Mouse (Mus musculus): ENCODE data around the gene A230050P20Rik. TPM values are rescaled to one million over a fixed set of nuclear protein-coding genes. Genes with fewer than 3 reads are reported as not detected.

The A230050P20Rik gene
- polyA plus RNA-seq, 1 experiment from 2014 or later, result 18.8 TPM

DNA sequence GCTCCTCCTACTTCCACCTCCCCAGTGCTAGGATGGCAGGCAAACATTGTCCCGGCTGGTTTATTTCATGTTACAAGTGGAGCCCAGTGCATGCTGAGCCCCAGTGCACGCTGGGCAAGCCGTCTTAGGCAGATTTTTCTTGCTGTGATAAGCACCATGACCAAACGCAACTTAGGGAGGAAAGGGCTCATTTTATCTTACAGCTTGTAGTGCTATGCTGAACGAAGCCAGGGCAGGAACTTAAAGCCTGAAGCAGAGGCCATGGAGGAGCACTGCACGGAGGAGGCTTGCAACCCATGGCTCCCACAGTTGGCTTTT is 33.7 kb downstream of the A230050P20Rik start:
- Histone ChIP-seq H3K9me3 (ENCODE audit: control insufficient read depth, low read length) (no peaks in the 10 kb centered on the region), H3K36me3 (ENCODE audit: control insufficient read depth, insufficient read depth, low read length) (peaks cover 16% of the 10 kb centered on the region), H3K4me2 (ENCODE audit: low read depth, low read length) (no peak overlapping the region), H3K27me3 (ENCODE audit: control insufficient read depth, insufficient read depth, low read depth, low read length) (no peaks in the 10 kb centered on the region), H3K4me3 (ENCODE audit: low read length) (no peak overlapping the region), H3K4me1 (replicated peaks; ENCODE audit: control insufficient read depth, insufficient read depth, low read length) (peaks cover 11% of the 10 kb centered on the region), H3K9ac (ENCODE audit: low read length) (peak overlapping the region; percentile 40; the same call in 1 of the 2 replicates), H3K27ac (ENCODE audit: low read length) (no peak overlapping the region; the same call in 1 of the 2 replicates)
- ATAC-seq (ENCODE audit: low read depth), result peak; percentile 34; the same call in 1 of the 2 replicates
- 11% methylated on average over 6 of the region's 6 CpGs for WGBS

DNA sequence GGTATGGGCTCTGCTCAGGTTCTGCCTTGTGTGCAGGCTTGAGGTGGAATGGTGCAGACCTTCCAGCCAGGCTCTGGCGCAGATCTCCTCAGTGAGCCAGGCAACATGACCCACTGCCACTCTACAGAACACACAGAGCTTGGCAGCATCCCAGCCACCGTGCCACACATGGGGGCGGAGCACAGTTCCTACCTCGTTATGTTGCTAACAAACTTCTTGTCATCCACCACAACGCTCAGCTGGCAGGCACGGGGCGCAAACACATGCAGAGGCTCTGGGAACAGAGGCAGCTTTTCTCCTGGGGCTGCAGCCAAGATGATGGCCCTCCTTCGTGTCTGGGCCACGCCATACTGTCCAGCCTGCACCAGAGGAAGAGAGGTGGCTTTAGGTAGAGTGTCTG is 41.5 kb downstream of the A230050P20Rik start:
- H3K27me3 ChIP-seq (ENCODE audit: control insufficient read depth, insufficient read depth, low read depth, low read length), result no peaks in the 10 kb centered on the region
- WGBS, result 87% methylated on average over 9 of the region's 9 CpGs
- peaks cover 82% of the 10 kb centered on the region for H3K36me3 ChIP-seq (ENCODE audit: control insufficient read depth, insufficient read depth, low read length)
- H3K4me3 ChIP-seq (ENCODE audit: low read length), result no peak overlapping the region
- no peaks in the 10 kb centered on the region for H3K9me3 ChIP-seq (ENCODE audit: control insufficient read depth, low read length)
- H3K4me2 ChIP-seq (ENCODE audit: low read depth, low read length), result no peak overlapping the region
- no peak for ATAC-seq (ENCODE audit: low read depth)
- H3K4me1 ChIP-seq (replicated peaks; ENCODE audit: control insufficient read depth, insufficient read depth, low read length), result no peaks in the 10 kb centered on the region
- H3K9ac ChIP-seq (ENCODE audit: low read length), result no peak overlapping the region
- H3K27ac ChIP-seq (ENCODE audit: low read length), result no peak overlapping the region

GRCm38 (mm10) chr9:20916160-20916559 is 47.7 kb downstream of the A230050P20Rik start:
- no peak for ATAC-seq (ENCODE audit: low read depth)
- no peaks in the 10 kb centered on the region for H3K27me3 ChIP-seq (ENCODE audit: control insufficient read depth, insufficient read depth, low read depth, low read length)
- H3K27ac ChIP-seq (ENCODE audit: low read length), result no peak overlapping the region
- H3K9ac ChIP-seq (ENCODE audit: low read length), result no peak overlapping the region
- WGBS, result 73% methylated on average over 4 of the region's 4 CpGs
- H3K4me2 ChIP-seq (ENCODE audit: low read depth, low read length), result no peak overlapping the region
- H3K4me3 ChIP-seq (ENCODE audit: low read length), result no peak overlapping the region
- peaks cover 88% of the 10 kb centered on the region for H3K36me3 ChIP-seq (ENCODE audit: control insufficient read depth, insufficient read depth, low read length)
- no peaks in the 10 kb centered on the region for H3K4me1 ChIP-seq (replicated peaks; ENCODE audit: control insufficient read depth, insufficient read depth, low read length)
- H3K9me3 ChIP-seq (ENCODE audit: control insufficient read depth, low read length), result no peaks in the 10 kb centered on the region

- Histone ChIP-seq H3K36me3 (ENCODE audit: control insufficient read depth, insufficient read depth, low read length) (peaks cover 81% of the 10 kb centered on the region), H3K4me3 (ENCODE audit: low read length) (no peak overlapping the region), H3K4me1 (replicated peaks; ENCODE audit: control insufficient read depth, insufficient read depth, low read length) (no peaks in the 10 kb centered on the region), H3K9me3 (ENCODE audit: control insufficient read depth, low read length) (no peaks in the 10 kb centered on the region), H3K27ac (ENCODE audit: low read length) (no peak overlapping the region), H3K9ac (ENCODE audit: low read length) (no peak overlapping the region), H3K4me2 (ENCODE audit: low read depth, low read length) (no peak overlapping the region), H3K27me3 (ENCODE audit: control insufficient read depth, insufficient read depth, low read depth, low read length) (no peaks in the 10 kb centered on the region)
- WGBS, result 92% methylated on average over 3 of the region's 3 CpGs
- ATAC-seq (ENCODE audit: low read depth), result no peak
Measured at GRCm38 (mm10) chr9:20923258-20923657, 54.8 kb downstream of the A230050P20Rik start.

Small RNA genes within 50 kb of the gene (microRNA-seq; reads per million reads assigned to microRNA genes)
- gene Mir7081, result not detected

Other genes with a start within 250 kb of the A230050P20Rik start
- 422 and 439 TPM in 2 replicates for gene Ubl5, start 225.8 kb upstream of the A230050P20Rik start, polyA plus RNA-seq (2015; fragmentation: Nextera tagmentation; extraction: Ambion mirVana)
- gene Fbxl12, start 223.9 kb upstream of the A230050P20Rik start, polyA plus RNA-seq (2015; fragmentation: Nextera tagmentation; extraction: Ambion mirVana), result 20.9 and 24.5 TPM in 2 replicates
- 47.4 and 50.3 TPM in 2 replicates for gene Pin1, start 216.5 kb upstream of the A230050P20Rik start, polyA plus RNA-seq (2015; fragmentation: Nextera tagmentation; extraction: Ambion mirVana)
- 2.9 and 3.7 TPM in 2 replicates for gene Olfm2, start 122.3 kb upstream of the A230050P20Rik start, polyA plus RNA-seq (2015; fragmentation: Nextera tagmentation; extraction: Ambion mirVana)
- 1.2 and 1.8 TPM in 2 replicates for gene Col5a3, start 53.6 kb upstream of the A230050P20Rik start, polyA plus RNA-seq (2015; fragmentation: Nextera tagmentation; extraction: Ambion mirVana)
- gene Rdh8, start 50.1 kb upstream of the A230050P20Rik start, polyA plus RNA-seq (2015; fragmentation: Nextera tagmentation; extraction: Ambion mirVana), result not detected in 2 replicates
- gene Angptl6, start 11.1 kb downstream of the A230050P20Rik start, polyA plus RNA-seq (2015; fragmentation: Nextera tagmentation; extraction: Ambion mirVana), result 2.7 and 3.1 TPM in 2 replicates
- gene Ppan, start 19.5 kb downstream of the A230050P20Rik start, polyA plus RNA-seq (2015; fragmentation: Nextera tagmentation; extraction: Ambion mirVana), result 57.3 and 64.1 TPM in 2 replicates
- gene Eif3g, start 30.0 kb downstream of the A230050P20Rik start, polyA plus RNA-seq (2015; fragmentation: Nextera tagmentation; extraction: Ambion mirVana), result 255 and 258 TPM in 2 replicates
- gene Dnmt1, start 91.2 kb downstream of the A230050P20Rik start, polyA plus RNA-seq (2015; fragmentation: Nextera tagmentation; extraction: Ambion mirVana), result 92.5 and 97.1 TPM in 2 replicates
- 63.5 and 67.2 TPM in 2 replicates for gene S1pr2, start 108.1 kb downstream of the A230050P20Rik start, polyA plus RNA-seq (2015; fragmentation: Nextera tagmentation; extraction: Ambion mirVana)
- gene Mrpl4, start 134.1 kb downstream of the A230050P20Rik start, polyA plus RNA-seq (2015; fragmentation: Nextera tagmentation; extraction: Ambion mirVana), result 156 TPM in 2 replicates
- gene Icam1, start 147.3 kb downstream of the A230050P20Rik start, polyA plus RNA-seq (2015; fragmentation: Nextera tagmentation; extraction: Ambion mirVana), result 76.2 and 93.0 TPM in 2 replicates
- 2.2 and 4.2 TPM in 2 replicates for gene Icam4, start 160.7 kb downstream of the A230050P20Rik start, polyA plus RNA-seq (2015; fragmentation: Nextera tagmentation; extraction: Ambion mirVana)
- gene Icam5, start 163.4 kb downstream of the A230050P20Rik start, polyA plus RNA-seq (2015; fragmentation: Nextera tagmentation; extraction: Ambion mirVana), result 0.24 and 0.33 TPM in 2 replicates
- 1.1 and 1.2 TPM in 2 replicates for gene Zglp1, start 198.5 kb downstream of the A230050P20Rik start, polyA plus RNA-seq (2015; fragmentation: Nextera tagmentation; extraction: Ambion mirVana)
- 0.09 and 0.49 TPM in 2 replicates for gene Gm49373, start 204.5 kb downstream of the A230050P20Rik start, polyA plus RNA-seq (2015; fragmentation: Nextera tagmentation; extraction: Ambion mirVana)
- 44.1 and 46.5 TPM in 2 replicates for gene Fdx1l, start 205.0 kb downstream of the A230050P20Rik start, polyA plus RNA-seq (2015; fragmentation: Nextera tagmentation; extraction: Ambion mirVana)
- 1.2 and 3.3 TPM in 2 replicates for gene Gm38431, start 223.4 kb downstream of the A230050P20Rik start, polyA plus RNA-seq (2015; fragmentation: Nextera tagmentation; extraction: Ambion mirVana)
- 56.8 and 69.1 TPM in 2 replicates for gene Raver1, start 223.4 kb downstream of the A230050P20Rik start, polyA plus RNA-seq (2015; fragmentation: Nextera tagmentation; extraction: Ambion mirVana)

Measured in lung, embryonic 16.5 days (tissue).